Mouse (Mus musculus) colon, adult 2 months (tissue): ENCODE data around the gene Hgf. TPM values are rescaled to one million over a fixed set of nuclear protein-coding genes. Genes with fewer than 3 reads are reported as not detected.

Experiments used
- polyA plus RNA-seq: library from polyadenylated mRNA; depleted of rRNA; stranded (reverse); fragments of >200 nt; gene quantifications from 2 replicates; pipeline ENCODE4 v1.2.3, GENCODE M21; 2012; rRNA removed

Hgf gene
- polyA plus RNA-seq = 0.66 and 1.0 TPM in 2 replicates

DNA sequence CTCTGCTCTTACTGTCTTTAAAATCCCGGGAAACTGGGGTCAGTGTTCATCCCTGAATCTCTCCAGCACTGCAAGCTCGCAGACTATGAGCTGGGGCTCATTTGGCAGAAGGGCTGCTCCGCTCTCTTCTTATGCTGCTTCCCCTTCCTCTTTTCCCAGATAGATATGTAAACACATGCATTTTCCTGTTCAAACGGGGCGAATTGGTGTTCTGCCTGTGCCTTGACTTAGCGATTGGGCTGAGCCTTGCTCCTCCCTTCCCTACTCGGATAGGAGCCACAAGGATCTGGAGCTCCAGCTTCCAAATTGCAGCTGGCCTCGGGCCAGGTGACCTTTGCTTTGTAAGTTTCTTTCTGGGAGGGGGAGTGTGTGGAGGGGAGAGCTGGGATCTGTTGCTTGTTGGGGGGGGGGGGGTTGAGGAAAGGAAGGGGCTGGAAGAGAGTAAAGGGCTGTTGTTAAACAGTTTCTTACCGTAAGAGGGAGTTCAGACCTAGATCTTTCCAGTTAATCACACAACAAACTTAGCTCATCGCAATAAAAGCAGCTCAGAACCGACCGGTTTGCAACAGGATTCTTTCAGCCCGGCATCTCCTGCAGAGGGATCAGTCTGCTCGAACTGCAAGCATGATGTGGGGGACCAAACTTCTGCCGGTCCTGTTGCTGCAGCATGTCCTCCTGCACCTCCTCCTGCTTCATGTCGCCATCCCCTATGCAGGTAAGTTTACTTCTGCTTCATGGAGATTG, at the start of gene Hgf:
Gene Hgf, plus strand, starts transcription at position 192 of the 744 bp plus-strand sequence.

Other genes with a start within 250 kb of the Hgf start
- gene Gm28710, start 238.3 kb downstream of the Hgf start, polyA plus RNA-seq = 0.03 and 0.14 TPM in 2 replicates